Mouse (Mus musculus): ENCODE data around the gene Coq8a. TPM values are rescaled to one million over a fixed set of nuclear protein-coding genes. Genes with fewer than 3 reads are reported as not detected.

Coq8a gene
- polyA plus RNA-seq, 1 experiment = 12.4 TPM

- TF ChIP-seq CTCF (IDR thresholded peaks at IDR 0.05; ENCODE audit: control insufficient read depth, insufficient read depth, insufficient replicate concordance, low read depth, low read length) = no peak
These were observed 24.7 kb downstream of the Coq8a start for GRCm38 (mm10) chr1:180174718-180175117.

DNA sequence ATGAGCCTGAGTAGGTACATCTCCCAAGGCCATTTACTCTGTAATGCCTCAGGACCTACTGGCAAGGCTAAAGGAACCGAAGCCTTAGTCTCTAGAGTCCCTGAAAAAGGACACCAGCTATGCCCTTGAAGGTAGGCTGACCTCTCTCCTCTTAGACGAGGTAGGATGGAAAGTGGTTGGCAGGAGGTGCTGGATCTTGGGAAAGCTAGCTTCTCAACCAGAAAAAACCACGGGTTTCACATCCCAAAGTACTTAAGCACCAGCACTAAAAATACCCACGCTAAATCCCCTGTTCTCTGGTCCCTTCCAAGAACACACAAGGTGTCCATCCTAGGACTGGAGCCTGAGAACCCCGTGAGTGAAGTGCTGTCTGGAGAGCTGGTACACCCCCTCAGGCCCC lies 26.4 kb downstream of the Coq8a start:
- H3K36me3 ChIP-seq (ENCODE audit: control insufficient read depth, insufficient read depth, low read length) = no peaks in the 10 kb centered on the region
- no peak overlapping the region for H3K4me3 ChIP-seq (ENCODE audit: control insufficient read depth, low read depth, low read length)
- no peaks in the 10 kb centered on the region for H3K27me3 ChIP-seq (ENCODE audit: control insufficient read depth, insufficient read depth, low read length)
- no peaks in the 10 kb centered on the region for H3K4me1 ChIP-seq (ENCODE audit: control insufficient read depth, insufficient read depth, low read length)
- H3K27ac ChIP-seq (ENCODE audit: control insufficient read depth, insufficient read depth, low read depth, low read length) = no peak overlapping the region
- TF ChIP-seq POLR2A (IDR thresholded peaks at IDR 0.05; ENCODE audit: control insufficient read depth, low read depth, low read length) (no peak), CTCF (IDR thresholded peaks at IDR 0.05; ENCODE audit: control insufficient read depth, insufficient read depth, insufficient replicate concordance, low read depth, low read length) (no peak)

More at GRCm38 (mm10) chr1:180174718-180175117, 24.7 kb downstream of the Coq8a start:
- Histone ChIP-seq H3K27me3 (ENCODE audit: control insufficient read depth, insufficient read depth, low read length) (no peaks in the 10 kb centered on the region), H3K36me3 (ENCODE audit: control insufficient read depth, insufficient read depth, low read length) (no peaks in the 10 kb centered on the region; the same call in 1 of the 2 replicates), H3K4me1 (ENCODE audit: control insufficient read depth, insufficient read depth, low read length) (no peaks in the 10 kb centered on the region), H3K27ac (ENCODE audit: control insufficient read depth, insufficient read depth, low read depth, low read length) (no peak overlapping the region), H3K4me3 (ENCODE audit: control insufficient read depth, low read depth, low read length) (no peak overlapping the region)

- no peak for TF ChIP-seq CTCF (IDR thresholded peaks at IDR 0.05; ENCODE audit: control insufficient read depth, insufficient read depth, insufficient replicate concordance, low read depth, low read length)
- TF ChIP-seq POLR2A (IDR thresholded peaks at IDR 0.05; ENCODE audit: control insufficient read depth, low read depth, low read length) = no peak
These were observed 26.8 kb downstream of the Coq8a start for GRCm38 (mm10) chr1:180172600-180172999.

GRCm38 (mm10) chr1:180171883-180172282 lies 27.5 kb downstream of the Coq8a start:
- no peak for TF ChIP-seq POLR2A (IDR thresholded peaks at IDR 0.05; ENCODE audit: control insufficient read depth, low read depth, low read length)
- TF ChIP-seq CTCF (IDR thresholded peaks at IDR 0.05; ENCODE audit: control insufficient read depth, insufficient read depth, insufficient replicate concordance, low read depth, low read length) = no peak
- H3K27ac ChIP-seq (ENCODE audit: control insufficient read depth, insufficient read depth, low read depth, low read length) = no peak overlapping the region
- H3K36me3 ChIP-seq (ENCODE audit: control insufficient read depth, insufficient read depth, low read length) = no peaks in the 10 kb centered on the region
- H3K27me3 ChIP-seq (ENCODE audit: control insufficient read depth, insufficient read depth, low read length) = no peaks in the 10 kb centered on the region
- no peaks in the 10 kb centered on the region for H3K4me1 ChIP-seq (ENCODE audit: control insufficient read depth, insufficient read depth, low read length)
- no peak overlapping the region for H3K4me3 ChIP-seq (ENCODE audit: control insufficient read depth, low read depth, low read length)

More at GRCm38 (mm10) chr1:180172600-180172999, 26.8 kb downstream of the Coq8a start:
- Histone ChIP-seq H3K4me1 (ENCODE audit: control insufficient read depth, insufficient read depth, low read length) (no peaks in the 10 kb centered on the region), H3K27ac (ENCODE audit: control insufficient read depth, insufficient read depth, low read depth, low read length) (no peak overlapping the region), H3K4me3 (ENCODE audit: control insufficient read depth, low read depth, low read length) (no peak overlapping the region), H3K27me3 (ENCODE audit: control insufficient read depth, insufficient read depth, low read length) (no peaks in the 10 kb centered on the region), H3K36me3 (ENCODE audit: control insufficient read depth, insufficient read depth, low read length) (no peaks in the 10 kb centered on the region)

DNA sequence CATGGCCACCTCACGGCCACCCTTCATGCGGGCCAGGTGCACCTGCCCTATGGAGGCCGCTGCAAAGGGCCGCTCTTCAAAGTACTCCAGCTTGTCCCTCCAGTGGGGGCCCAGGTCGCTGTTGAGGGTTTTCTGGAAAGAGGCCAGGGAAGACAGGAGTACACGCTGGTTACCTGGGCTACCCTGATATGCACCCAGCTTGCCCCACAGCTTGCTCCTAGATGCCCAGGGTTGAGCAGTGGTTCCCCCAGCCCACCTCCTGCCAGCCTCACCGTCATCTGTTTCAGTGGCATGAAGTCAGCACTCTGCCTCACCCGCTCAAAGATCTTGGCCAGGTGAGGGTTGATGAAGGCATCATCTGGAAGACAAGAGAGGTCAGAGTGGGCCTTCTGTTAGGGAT lies 29.3 kb downstream of the Coq8a start:
- no peak overlapping the region for H3K27ac ChIP-seq (ENCODE audit: control insufficient read depth, insufficient read depth, low read depth, low read length)
- H3K27me3 ChIP-seq (ENCODE audit: control insufficient read depth, insufficient read depth, low read length) = no peaks in the 10 kb centered on the region
- H3K4me1 ChIP-seq (ENCODE audit: control insufficient read depth, insufficient read depth, low read length) = no peaks in the 10 kb centered on the region
- H3K36me3 ChIP-seq (ENCODE audit: control insufficient read depth, insufficient read depth, low read length) = no peaks in the 10 kb centered on the region
- no peak for TF ChIP-seq CTCF (IDR thresholded peaks at IDR 0.05; ENCODE audit: control insufficient read depth, insufficient read depth, insufficient replicate concordance, low read depth, low read length)
- TF ChIP-seq POLR2A (IDR thresholded peaks at IDR 0.05; ENCODE audit: control insufficient read depth, low read depth, low read length) = no peak
- no peak overlapping the region for H3K4me3 ChIP-seq (ENCODE audit: control insufficient read depth, low read depth, low read length)

DNA sequence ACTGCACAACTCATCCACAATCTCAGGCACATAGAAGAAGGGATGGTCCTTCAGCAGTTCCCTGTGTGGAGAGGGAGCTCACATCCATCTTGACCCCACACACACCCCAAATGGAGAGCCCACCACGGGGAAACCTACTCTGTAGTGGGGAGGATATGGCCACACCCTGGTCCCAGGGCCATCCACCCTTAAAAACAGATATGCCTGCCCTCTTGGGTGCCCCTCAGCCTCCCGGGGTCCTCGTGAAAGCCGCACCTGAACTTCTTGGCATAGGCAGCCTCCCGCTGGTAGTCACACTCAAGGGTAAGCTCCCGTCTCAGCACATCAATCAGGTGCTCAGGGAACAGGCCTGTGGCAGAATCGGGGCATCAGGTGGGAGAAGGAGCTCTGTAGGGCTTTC lies 30.2 kb downstream of the Coq8a start:
- Histone ChIP-seq H3K27me3 (ENCODE audit: control insufficient read depth, insufficient read depth, low read length) (no peaks in the 10 kb centered on the region), H3K4me1 (ENCODE audit: control insufficient read depth, insufficient read depth, low read length) (no peaks in the 10 kb centered on the region), H3K4me3 (ENCODE audit: control insufficient read depth, low read depth, low read length) (no peak overlapping the region), H3K36me3 (ENCODE audit: control insufficient read depth, insufficient read depth, low read length) (no peaks in the 10 kb centered on the region), H3K27ac (ENCODE audit: control insufficient read depth, insufficient read depth, low read depth, low read length) (no peak overlapping the region)
- TF ChIP-seq CTCF (IDR thresholded peaks at IDR 0.05; ENCODE audit: control insufficient read depth, insufficient read depth, insufficient replicate concordance, low read depth, low read length) (no peak), POLR2A (IDR thresholded peaks at IDR 0.05; ENCODE audit: control insufficient read depth, low read depth, low read length) (no peak)

GRCm38 (mm10) chr1:180168294-180168693 lies 31.1 kb downstream of the Coq8a start:
- Histone ChIP-seq H3K27ac (ENCODE audit: control insufficient read depth, insufficient read depth, low read depth, low read length) (no peak overlapping the region), H3K4me3 (ENCODE audit: control insufficient read depth, low read depth, low read length) (no peak overlapping the region), H3K4me1 (ENCODE audit: control insufficient read depth, insufficient read depth, low read length) (no peaks in the 10 kb centered on the region), H3K27me3 (ENCODE audit: control insufficient read depth, insufficient read depth, low read length) (no peaks in the 10 kb centered on the region), H3K36me3 (ENCODE audit: control insufficient read depth, insufficient read depth, low read length) (no peaks in the 10 kb centered on the region)
- TF ChIP-seq CTCF (IDR thresholded peaks at IDR 0.05; ENCODE audit: control insufficient read depth, insufficient read depth, insufficient replicate concordance, low read depth, low read length) = no peak
- no peak for TF ChIP-seq POLR2A (IDR thresholded peaks at IDR 0.05; ENCODE audit: control insufficient read depth, low read depth, low read length)

DNA sequence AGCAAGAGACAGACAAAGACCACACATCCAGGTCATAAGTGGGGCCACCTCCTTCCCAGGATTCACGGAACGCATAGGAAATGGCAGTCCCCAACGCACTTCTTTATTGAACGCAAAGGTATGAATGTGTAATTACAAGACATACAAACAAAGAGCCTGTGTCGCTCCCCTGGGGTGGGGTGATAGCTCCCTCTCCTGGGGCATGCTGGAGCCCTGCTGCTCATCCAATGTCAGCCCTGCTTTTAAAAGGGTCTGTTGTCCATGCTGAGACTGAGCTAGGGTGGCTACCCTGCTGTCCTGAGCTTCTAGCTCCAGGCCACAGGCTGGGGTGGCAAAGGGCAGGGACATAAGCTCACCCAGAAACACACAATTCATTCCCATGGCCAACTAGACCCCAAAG lies 32.9 kb downstream of the Coq8a start:
- Histone ChIP-seq H3K27me3 (ENCODE audit: control insufficient read depth, insufficient read depth, low read length) (no peaks in the 10 kb centered on the region), H3K36me3 (ENCODE audit: control insufficient read depth, insufficient read depth, low read length) (no peaks in the 10 kb centered on the region), H3K4me3 (ENCODE audit: control insufficient read depth, low read depth, low read length) (no peak overlapping the region), H3K4me1 (ENCODE audit: control insufficient read depth, insufficient read depth, low read length) (no peaks in the 10 kb centered on the region), H3K27ac (ENCODE audit: control insufficient read depth, insufficient read depth, low read depth, low read length) (no peak overlapping the region)
- no peak for TF ChIP-seq POLR2A (IDR thresholded peaks at IDR 0.05; ENCODE audit: control insufficient read depth, low read depth, low read length)
- no peak for TF ChIP-seq CTCF (IDR thresholded peaks at IDR 0.05; ENCODE audit: control insufficient read depth, insufficient read depth, insufficient replicate concordance, low read depth, low read length)

Measured in testis, adult 2 months (tissue).